Mouse (Mus musculus) stomach, embryonic 16.5 days (tissue): ENCODE results near the gene Baz2b. TPM values are rescaled to one million over a fixed set of nuclear protein-coding genes. Genes with fewer than 3 reads are reported as not detected.

Source experiments
- ATAC-seq: fragments of 200-750 bp; cut with Nextera tagmentation; 2 replicates; pipeline ENCODE4 v1.8.0; 2017; ENCODE audit warnings: moderate number of reproducible peaks, moderate TSS enrichment; ENCODE audit not compliant: insufficient read depth, low FRiP score
- H3K27ac ChIP-seq: fragments of 300-500 bp; sonication (generic); 2 replicates; pipeline ENCODE4 v1.5.1; 2014; ENCODE audit warnings: low read length
- H3K27me3 ChIP-seq: fragments of 300-500 bp; sonication (generic); 2 replicates; pipeline ENCODE4 v1.6.1; 2014; ENCODE audit warnings: low read length, control low read depth, mixed read lengths; ENCODE audit not compliant: control insufficient read depth, insufficient read depth
- H3K36me3 ChIP-seq: fragments of 300-500 bp; sonication (generic); 2 replicates; pipeline ENCODE4 v1.6.1; 2014; ENCODE audit warnings: low read length; ENCODE audit not compliant: control insufficient read depth, insufficient read depth
- H3K4me1 ChIP-seq: fragments of 300-500 bp; sonication (generic); 2 replicates; pipeline ENCODE4 v1.6.1; 2014; ENCODE audit warnings: low read length, control low read depth, mixed read lengths; ENCODE audit not compliant: control insufficient read depth, insufficient read depth
- H3K4me2 ChIP-seq: fragments of 300-500 bp; sonication (generic); 2 replicates; pipeline ENCODE4 v1.6.1; 2014; ENCODE audit warnings: low read depth, low read length, mixed read lengths
- H3K4me3 ChIP-seq: fragments of 300-500 bp; sonication (generic); replicated peaks from 2 replicates; pipeline ENCODE4 v1.5.1; 2014; ENCODE audit warnings: mild to moderate bottlenecking, low read length
- H3K9ac ChIP-seq: fragments of 300-500 bp; sonication (generic); 2 replicates; pipeline ENCODE4 v1.6.1; 2014; ENCODE audit warnings: low read length
- H3K9me3 ChIP-seq: fragments of 300-500 bp; sonication (generic); replicated peaks from 2 replicates; pipeline ENCODE4 v1.6.1; 2016; ENCODE audit warnings: low read length, control low read depth; ENCODE audit not compliant: control insufficient read depth
- whole genome bisulfite sequencing: fragments of 180-500 bp; shearing (Covaris S2); extraction: QIAGEN DNeasy Blood & Tissue Kit; methylation state at CpG from one replicate; pipeline ENCODE4 v1.1.7; 2014; 5-methylcytosine and 5-hydroxymethylcytosine counted together
- polyA plus RNA-seq: library from polyadenylated mRNA; unstranded; fragments of >200 nt; fragmentation: Nextera tagmentation; extraction: Ambion mirVana; gene quantifications from 2 replicates; pipeline ENCODE4 v1.2.1, GENCODE M21; 2015

Baz2b gene
- polyA plus RNA-seq, 1 experiment from 2014 or later = 49.2 TPM

DNA sequence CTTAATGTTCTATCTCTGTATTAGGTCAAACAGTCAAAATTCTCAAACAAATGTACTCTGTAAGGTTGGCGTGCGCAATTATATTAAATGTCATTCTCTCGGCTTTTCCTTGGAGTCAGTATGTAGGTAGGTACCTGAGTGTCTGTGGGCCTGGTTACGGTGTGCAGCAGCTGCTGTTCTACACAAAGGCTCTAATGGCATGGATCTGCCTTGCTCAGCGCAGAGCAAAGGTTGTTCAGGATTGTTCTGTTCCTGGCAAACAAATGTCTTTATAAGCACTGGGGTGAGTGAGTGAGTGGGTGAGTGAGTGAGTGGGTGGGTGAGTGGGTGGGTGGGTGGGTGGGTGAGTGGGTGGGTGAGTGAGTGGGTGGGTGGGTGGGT is 206.0 kb downstream of the Baz2b start:
- H3K27ac ChIP-seq = no peak overlapping the region

DNA sequence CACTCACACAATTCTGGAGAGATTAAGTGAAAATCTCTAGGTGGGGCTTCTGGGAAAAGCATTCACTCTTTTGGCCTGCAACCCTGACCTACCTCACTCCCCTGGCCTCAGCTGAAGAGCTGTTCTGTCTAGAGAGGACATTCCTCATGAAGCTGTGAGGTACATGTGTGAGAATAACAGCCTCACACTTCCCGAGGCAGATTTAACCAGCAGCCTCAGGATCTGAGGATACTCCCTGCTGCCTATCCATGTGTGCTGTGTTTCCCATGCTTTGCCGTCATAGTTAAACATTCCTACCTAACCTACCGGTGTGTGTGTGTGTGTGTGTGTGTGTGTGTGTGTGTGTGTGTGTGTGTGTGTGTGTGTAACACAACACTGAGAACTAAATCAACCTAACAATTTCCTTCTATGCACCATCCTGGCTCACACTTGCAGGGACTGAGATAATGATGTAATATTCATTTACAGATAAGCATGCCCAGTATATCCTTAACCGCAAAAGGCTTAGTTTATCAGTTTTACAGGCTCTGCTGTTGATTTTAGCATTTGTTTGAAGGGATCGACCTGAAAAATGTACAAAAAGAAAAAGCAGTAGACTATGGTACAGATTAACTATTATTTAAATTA is 206.5 kb downstream of the Baz2b start:
- Histone ChIP-seq H3K36me3 (no peaks in the 10 kb centered on the region), H3K4me3 (no peak overlapping the region), H3K27me3 (no peaks in the 10 kb centered on the region), H3K27ac (no peak overlapping the region), H3K4me1 (no peaks in the 10 kb centered on the region), H3K9me3 (no peaks in the 10 kb centered on the region), H3K9ac (no peak overlapping the region), H3K4me2 (no peak overlapping the region)
- peak; percentile 53; the same call in 1 of the 2 replicates for ATAC-seq
- 60% methylated on average over 5 of the region's 5 CpGs for WGBS

More for the DNA sequence above, 206.0 kb downstream of the Baz2b start:
- no peaks in the 10 kb centered on the region for H3K4me1 ChIP-seq
- no peak overlapping the region for H3K4me2 ChIP-seq
- H3K9ac ChIP-seq = no peak overlapping the region
- no peaks in the 10 kb centered on the region for H3K27me3 ChIP-seq
- H3K4me3 ChIP-seq = no peak overlapping the region
- peak; percentile 60; the same call in 1 of the 2 replicates for ATAC-seq
- 73% methylated on average over 5 of the region's 5 CpGs for WGBS
- no peaks in the 10 kb centered on the region for H3K36me3 ChIP-seq
- no peaks in the 10 kb centered on the region for H3K9me3 ChIP-seq

- Histone ChIP-seq H3K4me2 (no peak overlapping the region), H3K4me3 (no peak overlapping the region), H3K36me3 (no peaks in the 10 kb centered on the region), H3K27ac (no peak overlapping the region), H3K9me3 (no peaks in the 10 kb centered on the region), H3K4me1 (no peaks in the 10 kb centered on the region), H3K27me3 (no peaks in the 10 kb centered on the region), H3K9ac (no peak overlapping the region)
- 92% methylated on average over 4 of the region's 4 CpGs for WGBS
- ATAC-seq = no peak
Observed at GRCm38 (mm10) chr2:60000268-60000667, 209.4 kb downstream of the Baz2b start.

DNA sequence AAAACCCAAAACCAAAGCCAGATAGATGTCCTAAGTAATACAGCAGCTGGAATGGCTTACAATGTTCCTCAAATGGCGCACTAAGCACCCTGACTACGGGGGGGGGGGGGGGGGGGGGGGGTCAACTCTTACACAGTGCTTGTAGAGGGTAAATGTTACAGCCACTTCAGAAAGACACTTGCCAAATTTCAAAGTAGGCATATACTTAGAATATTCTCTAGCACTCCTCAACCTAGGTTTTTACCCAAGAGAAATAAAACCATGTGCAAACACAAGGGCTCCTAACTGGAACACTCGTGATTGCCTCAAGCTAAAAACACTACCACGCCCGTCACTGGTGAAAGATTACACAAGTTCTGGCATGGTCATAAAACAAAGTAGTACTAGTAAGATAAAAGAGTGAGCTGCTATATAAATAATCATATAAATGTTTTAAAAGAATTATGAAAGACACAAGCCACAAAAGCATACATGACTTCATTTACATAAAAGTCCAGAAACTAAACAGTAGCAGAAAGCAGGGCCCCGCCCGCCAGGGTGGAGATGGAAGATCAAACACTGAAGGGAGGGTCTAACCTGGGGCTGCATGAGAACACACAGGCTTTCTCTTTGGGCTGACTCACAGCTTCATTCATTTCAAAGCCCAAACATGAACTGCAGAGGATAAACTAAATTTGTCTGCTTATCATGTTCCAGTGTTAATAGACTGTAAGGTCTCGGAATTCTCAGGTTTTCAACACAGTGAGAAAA is 212.0 kb downstream of the Baz2b start:
- no peaks in the 10 kb centered on the region for H3K4me1 ChIP-seq
- H3K4me2 ChIP-seq = no peak overlapping the region
- ATAC-seq = peak; percentile 71; the same call in 1 of the 2 replicates
- WGBS = 65% methylated on average over 8 of the region's 8 CpGs
- no peak overlapping the region for H3K4me3 ChIP-seq
- no peak overlapping the region for H3K27ac ChIP-seq
- no peak overlapping the region for H3K9ac ChIP-seq
- H3K36me3 ChIP-seq = 0 out of 2 replicates have a peak, but pooled peaks cover under 1% of the 10 kb centered on the region
- no peaks in the 10 kb centered on the region for H3K9me3 ChIP-seq
- no peaks in the 10 kb centered on the region for H3K27me3 ChIP-seq

GRCm38 (mm10) chr2:59996911-59997310 is 212.7 kb downstream of the Baz2b start:
- no peak overlapping the region for H3K9ac ChIP-seq
- no peaks in the 10 kb centered on the region for H3K27me3 ChIP-seq
- no peaks in the 10 kb centered on the region for H3K4me1 ChIP-seq
- WGBS = 79% methylated on average over 5 of the region's 5 CpGs
- 0 out of 2 replicates have a peak, but pooled peaks cover 3% of the 10 kb centered on the region for H3K36me3 ChIP-seq
- H3K4me2 ChIP-seq = no peak overlapping the region
- no peak for ATAC-seq
- H3K4me3 ChIP-seq = no peak overlapping the region
- no peak overlapping the region for H3K27ac ChIP-seq
- no peaks in the 10 kb centered on the region for H3K9me3 ChIP-seq

DNA sequence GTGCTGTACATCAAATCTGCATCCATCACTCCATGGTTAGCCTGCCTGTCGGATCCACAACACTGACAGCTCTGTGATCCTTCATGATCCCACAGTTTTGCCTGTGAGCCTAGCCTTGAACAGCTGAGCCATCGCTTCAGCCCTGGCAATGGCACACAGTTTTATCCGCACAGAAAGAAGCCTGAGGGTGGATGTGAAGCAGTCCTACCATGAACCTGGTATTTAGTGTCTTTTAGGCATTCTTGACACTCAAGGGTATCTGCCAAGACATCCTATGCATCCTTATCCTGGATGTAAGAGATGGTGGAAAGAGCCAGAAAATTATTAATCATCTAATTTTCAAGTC is 216.5 kb downstream of the Baz2b start:
- Histone ChIP-seq H3K4me3 (no peak overlapping the region), H3K4me1 (no peaks in the 10 kb centered on the region; the same call in 1 of the 2 replicates), H3K9ac (no peak overlapping the region), H3K27ac (no peak overlapping the region), H3K27me3 (no peaks in the 10 kb centered on the region), H3K36me3 (0 out of 2 replicates have a peak, but pooled peaks cover 3% of the 10 kb centered on the region), H3K4me2 (no peak overlapping the region), H3K9me3 (no peaks in the 10 kb centered on the region)
- no peak for ATAC-seq
- WGBS = 73% methylated on average over 3 of the region's 3 CpGs

GRCm38 (mm10) chr2:59992488-59993189 is 217.0 kb downstream of the Baz2b start:
- 0 out of 2 replicates have a peak, but pooled peaks cover 3% of the 10 kb centered on the region for H3K36me3 ChIP-seq
- H3K9me3 ChIP-seq = no peaks in the 10 kb centered on the region
- no peaks in the 10 kb centered on the region; the same call in 1 of the 2 replicates for H3K4me1 ChIP-seq
- ATAC-seq = no peak
- no peak overlapping the region for H3K27ac ChIP-seq
- no peak overlapping the region for H3K4me3 ChIP-seq
- no peaks in the 10 kb centered on the region for H3K27me3 ChIP-seq
- WGBS = 55% methylated on average over 10 of the region's 10 CpGs
- H3K9ac ChIP-seq = no peak overlapping the region
- H3K4me2 ChIP-seq = no peak overlapping the region

DNA sequence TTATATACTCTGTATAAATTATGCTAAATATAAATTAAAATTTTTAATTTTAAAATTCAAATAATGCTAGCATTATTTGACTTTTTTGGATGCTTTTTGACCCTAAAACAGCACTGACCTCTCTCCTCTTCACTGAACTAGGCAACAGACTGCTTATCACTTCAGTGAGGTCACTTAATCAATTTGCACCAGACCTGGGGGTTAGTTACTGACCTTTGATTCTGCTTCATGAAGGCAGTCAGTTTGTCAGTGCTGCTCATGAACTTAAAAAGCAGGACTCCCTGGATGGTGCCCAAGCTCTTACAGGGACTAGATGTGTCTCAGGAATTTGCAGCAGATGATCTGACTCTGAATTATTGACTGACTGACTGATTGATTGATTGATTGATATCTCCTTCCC is 217.9 kb downstream of the Baz2b start:
- H3K4me1 ChIP-seq = no peaks in the 10 kb centered on the region; the same call in 1 of the 2 replicates
- no peak overlapping the region for H3K4me2 ChIP-seq
- H3K9me3 ChIP-seq = no peaks in the 10 kb centered on the region
- H3K27me3 ChIP-seq = no peaks in the 10 kb centered on the region
- no peak overlapping the region for H3K4me3 ChIP-seq
- ATAC-seq = no peak
- H3K9ac ChIP-seq = no peak overlapping the region
- 0 out of 2 replicates have a peak, but pooled peaks cover 3% of the 10 kb centered on the region for H3K36me3 ChIP-seq
- H3K27ac ChIP-seq = no peak overlapping the region

DNA sequence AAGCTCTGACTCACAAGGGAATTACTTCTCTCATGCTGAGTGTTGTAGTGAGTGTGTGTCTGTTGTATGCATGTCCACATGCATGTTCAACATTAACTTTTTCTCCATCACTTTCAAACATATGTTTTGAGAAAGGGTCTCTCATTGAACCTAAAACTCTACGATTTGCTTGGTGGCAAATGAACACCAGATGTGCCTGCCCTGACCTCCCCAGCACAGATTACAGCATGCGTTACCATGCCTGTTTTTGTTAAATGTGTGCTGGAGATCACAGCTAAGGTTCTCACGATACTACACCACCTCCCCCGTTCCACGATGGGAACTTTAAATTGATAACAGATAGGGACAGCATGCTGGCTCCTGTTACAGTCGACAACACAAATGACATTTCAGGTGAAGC is 222.1 kb downstream of the Baz2b start:
- Histone ChIP-seq H3K36me3 (0 out of 2 replicates have a peak, but pooled peaks cover 2% of the 10 kb centered on the region), H3K4me1 (no peaks in the 10 kb centered on the region; the same call in 1 of the 2 replicates), H3K4me3 (no peak overlapping the region), H3K4me2 (no peak overlapping the region), H3K9me3 (no peaks in the 10 kb centered on the region), H3K9ac (no peak overlapping the region), H3K27ac (no peak overlapping the region), H3K27me3 (no peaks in the 10 kb centered on the region)
- 62% methylated on average over 6 of the region's 6 CpGs for WGBS
- ATAC-seq = no peak
